Mouse (Mus musculus): ENCODE results near the gene Mrvi1.
"Not testable (repeated sequence)": the region's sequence is repeated elsewhere in the genome, so short reads cannot be mapped to it uniquely, and the experiment has no call there.

Gene Mrvi1

GRCm38 (mm10) chr7:110941701-110942530 is 40.3 kb downstream of the Mrvi1 start:
- DNase-seq (ENCODE audit: low read depth) = no peak

GRCm38 (mm10) chr7:110941116-110941521 is 41.1 kb downstream of the Mrvi1 start:
- peak; percentile 30 for DNase-seq (ENCODE audit: low read depth)

GRCm38 (mm10) chr7:110935815-110936762 is 46.2 kb downstream of the Mrvi1 start:
- peak; percentile 34 for DNase-seq (ENCODE audit: low read depth)

GRCm38 (mm10) chr7:110933999-110934398 is 48.3 kb downstream of the Mrvi1 start:
- no peak for DNase-seq (ENCODE audit: low read depth)

GRCm38 (mm10) chr7:110933329-110933728 is 48.9 kb downstream of the Mrvi1 start:
- no peak for DNase-seq (ENCODE audit: low read depth)

- peak; percentile 69 for DNase-seq (ENCODE audit: low read depth)
Measured at GRCm38 (mm10) chr7:110930118-110930854, 52.0 kb downstream of the Mrvi1 start.

- no peak for DNase-seq (ENCODE audit: low read depth)
Measured at GRCm38 (mm10) chr7:110926562-110926961, 55.7 kb downstream of the Mrvi1 start.

- DNase-seq (ENCODE audit: low read depth) = peak; percentile 32
Measured at GRCm38 (mm10) chr7:110920331-110921261, 61.7 kb downstream of the Mrvi1 start.

GRCm38 (mm10) chr7:110919721-110920120 is 62.5 kb downstream of the Mrvi1 start:
- DNase-seq (ENCODE audit: low read depth) = peak; percentile 51

- DNase-seq (ENCODE audit: low read depth) = no peak
Measured at GRCm38 (mm10) chr7:110915913-110916312, 66.3 kb downstream of the Mrvi1 start.

GRCm38 (mm10) chr7:110914531-110914930 is 67.7 kb downstream of the Mrvi1 start:
- no peak for DNase-seq (ENCODE audit: low read depth)

GRCm38 (mm10) chr7:110913754-110914153 is 68.5 kb downstream of the Mrvi1 start:
- DNase-seq (ENCODE audit: low read depth) = no peak

GRCm38 (mm10) chr7:110908209-110909144 is 73.8 kb downstream of the Mrvi1 start:
- peak; percentile 28 for DNase-seq (ENCODE audit: low read depth)

GRCm38 (mm10) chr7:110906566-110906965 is 75.7 kb downstream of the Mrvi1 start:
- no peak for DNase-seq (ENCODE audit: low read depth)

GRCm38 (mm10) chr7:110903226-110903625 is 79.0 kb downstream of the Mrvi1 start:
- DNase-seq (ENCODE audit: low read depth) = no peak

- no peak for DNase-seq (ENCODE audit: low read depth)
Measured at GRCm38 (mm10) chr7:110897202-110897601, 85.1 kb downstream of the Mrvi1 start.

GRCm38 (mm10) chr7:110896453-110896852 is 85.8 kb downstream of the Mrvi1 start:
- no peak for DNase-seq (ENCODE audit: low read depth)

- DNase-seq (ENCODE audit: low read depth) = not testable (repeated sequence)
Measured at GRCm38 (mm10) chr7:110895772-110896171, 86.5 kb downstream of the Mrvi1 start.

GRCm38 (mm10) chr7:110894673-110895072 is 87.6 kb downstream of the Mrvi1 start:
- no peak for DNase-seq (ENCODE audit: low read depth)
